Mouse (Mus musculus) ES-Bruce4 (cell line): ENCODE measurements around the gene Obsl1.
A peak's percentile ranks its signal among the peaks of the same experiment; 100 is the strongest.

ENCODE experiments used
- CTCF ChIP-seq: IDR thresholded peaks from one replicate; pipeline ENCODE4 v1.8.1; 2011; ENCODE audit warnings: low read depth, low read length
- EP300 ChIP-seq: IDR thresholded peaks from 2 replicates; pipeline ENCODE4 v1.6.1; 2011; ENCODE audit warnings: low read depth, low read length; ENCODE audit not compliant: insufficient read depth
- POLR2A ChIP-seq: IDR thresholded peaks from one replicate; pipeline ENCODE4 v1.8.1; 2011; ENCODE audit warnings: low read length; ENCODE audit not compliant: insufficient read depth

GRCm38 (mm10) chr1:75443247-75444024 is 62.8 kb downstream of the Obsl1 start:
- TF ChIP-seq POLR2A = no peak
- no peak for TF ChIP-seq CTCF
- peak; percentile 1; the same call in 1 of the 2 replicates for TF ChIP-seq EP300
